Mouse (Mus musculus) G1E (cell line): Measurements from ENCODE around the gene Vps39. TPM values are rescaled to one million over a fixed set of nuclear protein-coding genes. Genes with fewer than 3 reads are reported as not detected.

Experiments
- ATAC-seq: 2 replicates; pipeline ENCODE4 v1.8.0; 2016; ENCODE audit warnings: mild to moderate bottlenecking; ENCODE audit not compliant: insufficient number of reproducible peaks, poor library complexity, low FRiP score, severe bottlenecking; ENCODE audit errors: extremely low read depth
- DNase-seq: peaks from one replicate; pipeline ENCODE4 v3.0.0; 2012; ENCODE audit warnings: low spot score
- H3K27me3 ChIP-seq: 2 replicates; pipeline ENCODE4 v1.6.1; 2012; ENCODE audit warnings: mild to moderate bottlenecking, low read length, inconsistent platforms; ENCODE audit not compliant: insufficient read depth
- H3K36me3 ChIP-seq: replicated peaks from 2 replicates; pipeline ENCODE3; 2012; ENCODE audit warnings: mild to moderate bottlenecking, inconsistent platforms
- H3K4me1 ChIP-seq: 2 replicates; pipeline ENCODE4 v1.6.1; 2012; ENCODE audit warnings: low read depth, low read length, inconsistent platforms, mixed read lengths; ENCODE audit not compliant: insufficient read depth
- H3K4me3 ChIP-seq: 2 replicates; pipeline ENCODE4 v1.5.1; 2012; ENCODE audit warnings: low read depth, mild to moderate bottlenecking, inconsistent platforms, low read length, moderate library complexity, mixed read lengths
- H3K9me3 ChIP-seq: replicated peaks from 2 replicates; pipeline ENCODE4 v1.6.1; 2012; ENCODE audit warnings: inconsistent platforms
- CTCF ChIP-seq: IDR thresholded peaks from 2 replicates; pipeline ENCODE4 v1.5.1; 2012; ENCODE audit warnings: low read depth, low read length, inconsistent platforms, mixed read lengths
- GATA1 ChIP-seq: IDR thresholded peaks from 2 replicates; pipeline ENCODE4 v1.6.1; 2012; ENCODE audit warnings: borderline replicate concordance, low read length, inconsistent platforms, mixed read lengths
- GATA2 ChIP-seq: IDR thresholded peaks from 2 replicates; pipeline ENCODE4 v1.6.1; 2012; ENCODE audit warnings: low read depth, low read length, inconsistent platforms, borderline replicate concordance
- POLR2AphosphoS5 ChIP-seq: IDR thresholded peaks from 2 replicates; pipeline ENCODE4 v1.6.1; 2012; ENCODE audit warnings: low read depth, low read length, inconsistent platforms; ENCODE audit not compliant: insufficient replicate concordance
- TAL1 ChIP-seq: conservative IDR thresholded peaks from 2 replicates; pipeline ENCODE4 v1.6.1; 2012; ENCODE audit warnings: low read depth, low read length, inconsistent platforms, mixed read lengths
- polyA plus RNA-seq: library from polyadenylated mRNA; stranded (reverse); fragments of >175 nt; gene quantifications from 2 replicates; pipeline ENCODE4 v1.2.3, GENCODE M21; 2012
- total RNA-seq, 2 experiments: library from RNA; stranded (forward) in 1 of 2; stranded (reverse) in 1 of 2; fragments of 200-1000 nt in 1 of 2; fragments of >200 nt in 1 of 2; fragmentation: Nextera tagmentation in 1 of 2; gene quantifications; 2 replicates each; pipeline ENCODE4 v1.2.3; 2014 to 2017

The Vps39 gene
- total and polyA plus RNA-seq, 3 experiments, result 15.1 to 38.8 (median 29.7) TPM

- Histone ChIP-seq H3K36me3 (peaks cover 15% of the 10 kb centered on the region), H3K4me1 (no peaks in the 10 kb centered on the region), H3K9me3 (no peaks in the 10 kb centered on the region), H3K27me3 (peaks cover 39% of the 10 kb centered on the region), H3K4me3 (no peak overlapping the region)
- ATAC-seq (no peak), DNase-seq (no peak)
- TF ChIP-seq GATA1, result no peak
- no peak for TF ChIP-seq POLR2AphosphoS5
- TF ChIP-seq CTCF, result no peak
- no peak for TF ChIP-seq TAL1
- TF ChIP-seq GATA2, result no peak
Measured at GRCm38 (mm10) chr2:120312276-120312825, 40.6 kb downstream of the Vps39 start.

- no peak for TF ChIP-seq POLR2AphosphoS5
- no peak for TF ChIP-seq CTCF
- no peak for TF ChIP-seq GATA2
- no peak for TF ChIP-seq TAL1
- no peak for TF ChIP-seq GATA1
- Histone ChIP-seq H3K36me3 (no peaks in the 10 kb centered on the region), H3K4me3 (no peak overlapping the region), H3K9me3 (no peaks in the 10 kb centered on the region), H3K27me3 (peaks cover 43% of the 10 kb centered on the region), H3K4me1 (peaks cover 2% of the 10 kb centered on the region; the same call in 1 of the 2 replicates)
- DNase-seq (no peak), ATAC-seq (no peak)
Measured at GRCm38 (mm10) chr2:120304113-120304512, 48.8 kb downstream of the Vps39 start.

GRCm38 (mm10) chr2:120301076-120301475, 51.9 kb downstream of the Vps39 start:
- peaks cover 2% of the 10 kb centered on the region; the same call in 1 of the 2 replicates for H3K4me1 ChIP-seq
- TF ChIP-seq TAL1 (no peak), POLR2AphosphoS5 (no peak), GATA1 (no peak), CTCF (no peak), GATA2 (no peak)
- H3K36me3 ChIP-seq, result no peaks in the 10 kb centered on the region
- peaks cover 28% of the 10 kb centered on the region for H3K27me3 ChIP-seq
- H3K9me3 ChIP-seq, result peaks cover 4% of the 10 kb centered on the region
- H3K4me3 ChIP-seq, result no peak overlapping the region
- DNase-seq (no peak), ATAC-seq (no peak)

GRCm38 (mm10) chr2:120299866-120300265, 53.1 kb downstream of the Vps39 start:
- H3K9me3 ChIP-seq, result peaks cover 4% of the 10 kb centered on the region
- H3K36me3 ChIP-seq, result no peaks in the 10 kb centered on the region
- peaks cover 2% of the 10 kb centered on the region; the same call in 1 of the 2 replicates for H3K4me1 ChIP-seq
- H3K4me3 ChIP-seq, result no peak overlapping the region
- ATAC-seq (no peak), DNase-seq (no peak)
- H3K27me3 ChIP-seq, result peaks cover 24% of the 10 kb centered on the region
- TF ChIP-seq POLR2AphosphoS5 (no peak), GATA2 (no peak), TAL1 (no peak), GATA1 (no peak), CTCF (no peak)

- TF ChIP-seq GATA2, result no peak
- TF ChIP-seq TAL1, result no peak
- no peak for TF ChIP-seq POLR2AphosphoS5
- no peak for TF ChIP-seq CTCF
- TF ChIP-seq GATA1, result no peak
- DNase-seq, result no peak
- Histone ChIP-seq H3K4me3 (no peak overlapping the region), H3K27me3 (peaks cover 20% of the 10 kb centered on the region), H3K36me3 (no peaks in the 10 kb centered on the region), H3K4me1 (no peaks in the 10 kb centered on the region), H3K9me3 (peaks cover 4% of the 10 kb centered on the region)
- no peak for ATAC-seq
Measured at GRCm38 (mm10) chr2:120296160-120296559, 56.8 kb downstream of the Vps39 start.

GRCm38 (mm10) chr2:120291471-120292078, 61.4 kb downstream of the Vps39 start:
- peaks cover 22% of the 10 kb centered on the region for H3K27me3 ChIP-seq
- DNase-seq (no peak), ATAC-seq (no peak)
- H3K4me1 ChIP-seq, result no peaks in the 10 kb centered on the region
- no peaks in the 10 kb centered on the region for H3K36me3 ChIP-seq
- no peaks in the 10 kb centered on the region for H3K9me3 ChIP-seq
- H3K4me3 ChIP-seq, result no peak overlapping the region
- TF ChIP-seq CTCF (no peak), GATA1 (no peak), POLR2AphosphoS5 (no peak), TAL1 (no peak), GATA2 (no peak)
